Mouse (Mus musculus) olfactory bulb, adult 2 months (tissue): Measurements from ENCODE around the gene P4hb.

Experiments
- CTCF ChIP-seq: fragments of 200-500 bp; IDR thresholded peaks from 2 replicates; pipeline ENCODE4 v1.5.1; 2012; ENCODE audit warnings: low read depth, mild to moderate bottlenecking, low read length, moderate library complexity; ENCODE audit not compliant: insufficient read depth
- POLR2A ChIP-seq: fragments of 200-500 bp; IDR thresholded peaks from 2 replicates; pipeline ENCODE4 v1.6.1; 2012; ENCODE audit warnings: mild to moderate bottlenecking, low read depth, low read length, moderate library complexity; ENCODE audit not compliant: insufficient read depth

GRCm38 (mm10) chr11:120522581-120522980 is 50.5 kb downstream of the P4hb start:
- TF ChIP-seq CTCF (no peak), POLR2A (no peak)
